ENCODE assay signal across 7 mouse cellular contexts in the genomic region with DNA sequence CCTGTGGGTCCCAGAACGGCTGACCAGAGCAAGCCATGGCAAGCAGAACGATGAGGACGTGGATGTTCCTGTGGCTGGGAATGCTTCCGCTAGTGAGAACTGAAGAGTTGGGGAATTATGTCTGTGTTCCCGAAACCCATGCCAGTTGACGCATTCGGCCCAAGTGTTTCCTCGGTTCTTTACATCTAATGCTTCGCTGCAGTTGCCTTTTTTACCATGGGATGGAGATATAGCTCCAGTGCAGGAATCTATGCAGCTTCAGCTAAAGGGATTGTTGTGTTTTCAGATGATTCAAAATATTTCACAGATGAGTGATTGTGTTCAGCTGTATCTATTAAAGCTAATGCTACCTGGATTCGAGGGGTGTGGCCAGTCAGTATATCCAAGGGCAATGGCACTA. TPM values are rescaled to one million over a fixed set of nuclear protein-coding genes. Genes with fewer than 3 reads are reported as not detected.
DNase-seq lines count a peak whose midpoint lies in the region; ATAC-seq and TF ChIP-seq lines count a peak whose summit lies in the region.
"Not testable (repeated sequence)": the region's sequence is repeated elsewhere in the genome, so short reads cannot be mapped to it uniquely, and the experiment has no call there.

No protein-coding gene starts in this region.

- H3K9me3 ChIP-seq in forebrain, postnatal 0 days (ENCODE audit: low read length); kidney, postnatal 0 days (replicated peaks; ENCODE audit: low read length); lung, postnatal 0 days (ENCODE audit: low read length); stomach, postnatal 0 days (ENCODE audit: control insufficient read depth, low read length): not testable (repeated sequence)

- peak; percentile 21 for DNase-seq in NIH3T3 (ENCODE audit: low read depth)
- DNase-seq in forebrain, postnatal 0 days; kidney, postnatal 0 days (ENCODE audit: low spot score); left cerebral cortex, adult 2 months (ENCODE audit: extremely low spot score in 1 of 2, low spot score in 2 of 2); lung, postnatal 0 days (ENCODE audit: low spot score); stomach, postnatal 0 days (ENCODE audit: low spot score): not testable (repeated sequence)
- peak; percentile 47 to 54 for DNase-seq in right cerebral cortex, adult 2 months (ENCODE audit: low spot score in 2 of 2)

- not testable (repeated sequence) for H3K4me3 ChIP-seq in forebrain, postnatal 0 days (ENCODE audit: low read depth, low read length); kidney, postnatal 0 days (replicated peaks; ENCODE audit: low read depth, low read length); left cerebral cortex, adult 2 months; lung, postnatal 0 days (ENCODE audit: low read depth, low read length); stomach, postnatal 0 days (ENCODE audit: low read depth, low read length)

- not testable (repeated sequence) for H3K36me3 ChIP-seq in forebrain, postnatal 0 days (ENCODE audit: insufficient read depth); kidney, postnatal 0 days (ENCODE audit: insufficient read depth, low read length); lung, postnatal 0 days (ENCODE audit: insufficient read depth, low read length); stomach, postnatal 0 days (ENCODE audit: control insufficient read depth, insufficient read depth, low read length)

- not testable (repeated sequence) for TF ChIP-seq EP300 in lung, postnatal 0 days (IDR thresholded peaks at IDR 0.05); stomach, postnatal 0 days (optimal IDR thresholded peaks at IDR 0.05)

- not testable (repeated sequence) for H3K4me2 ChIP-seq in forebrain, postnatal 0 days (ENCODE audit: low read depth); kidney, postnatal 0 days (ENCODE audit: low read length); lung, postnatal 0 days (replicated peaks; ENCODE audit: low read depth, low read length); stomach, postnatal 0 days (replicated peaks; ENCODE audit: low read depth)

- not testable (repeated sequence) for H3K27me3 ChIP-seq in forebrain, postnatal 0 days (ENCODE audit: insufficient read depth, low read length); kidney, postnatal 0 days (ENCODE audit: insufficient read depth, low read length); lung, postnatal 0 days (replicated peaks; ENCODE audit: insufficient read depth, low read length); stomach, postnatal 0 days (ENCODE audit: control insufficient read depth, insufficient read depth, low read length)

- 92% methylated on average over 10 of the region's 10 CpGs for WGBS in forebrain, postnatal 0 days
- WGBS in kidney, postnatal 0 days: 92% methylated on average over 10 of the region's 10 CpGs
- WGBS in lung, postnatal 0 days: 93% methylated on average over 10 of the region's 10 CpGs
- 95% methylated on average over 10 of the region's 10 CpGs for WGBS in stomach, postnatal 0 days

- intact Hi-C loops in left cerebral cortex, adult 2 months (cut with DNase I): not testable (repeated sequence)

- not testable (repeated sequence) for H3K27ac ChIP-seq in forebrain, postnatal 0 days (ENCODE audit: low read depth, low read length); kidney, postnatal 0 days; left cerebral cortex, adult 2 months; lung, postnatal 0 days (ENCODE audit: low read length); stomach, postnatal 0 days (replicated peaks)

- ATAC-seq in forebrain, postnatal 0 days; kidney, postnatal 0 days (replicated peaks; ENCODE audit: low FRiP score, low read depth); lung, postnatal 0 days; stomach, postnatal 0 days (ENCODE audit: low FRiP score, low TSS enrichment): not testable (repeated sequence)

- H3K4me1 ChIP-seq in forebrain, postnatal 0 days (ENCODE audit: insufficient read depth); kidney, postnatal 0 days (replicated peaks; ENCODE audit: insufficient read depth, low read length); lung, postnatal 0 days (ENCODE audit: insufficient read depth, low read depth, low read length); stomach, postnatal 0 days (replicated peaks; ENCODE audit: control insufficient read depth, insufficient read depth): not testable (repeated sequence)

- TF ChIP-seq CTCF in forebrain, postnatal 0 days (IDR thresholded peaks at IDR 0.05; ENCODE audit: low read depth): peak; percentile 51
- TF ChIP-seq CTCF in kidney, postnatal 0 days (IDR thresholded peaks at IDR 0.05; ENCODE audit: low read depth): peak; percentile 31; the same call in 1 of the 2 replicates
- TF ChIP-seq CTCF in left cerebral cortex, adult 2 months (IDR thresholded peaks at IDR 0.05): peak; percentile 58
- TF ChIP-seq CTCF in lung, postnatal 0 days (IDR thresholded peaks at IDR 0.05): peak; percentile 51
- peak; percentile 55 for TF ChIP-seq CTCF in stomach, postnatal 0 days (IDR thresholded peaks at IDR 0.05; ENCODE audit: low read depth)

- not testable (repeated sequence) for H3K9ac ChIP-seq in forebrain, postnatal 0 days; kidney, postnatal 0 days (ENCODE audit: low read depth, low read length); lung, postnatal 0 days (replicated peaks; ENCODE audit: low read depth); stomach, postnatal 0 days (ENCODE audit: low read length)

RNA-seq across cellular contexts. Expression of a gene that starts 47.1 kb away (rescaled TPM):
- 13.2 and 14.2 TPM in 2 replicates for total RNA-seq in forebrain, postnatal 0 days (2014; rRNA removed)
- 1.5 and 3.5 TPM in 2 replicates for polyA plus RNA-seq in forebrain, postnatal 0 days (2015; fragmentation: Nextera tagmentation; extraction: Ambion mirVana)
- 3.6 and 3.8 TPM in 2 replicates for polyA plus RNA-seq in kidney, postnatal 0 days (2015; fragmentation: Nextera tagmentation; extraction: Ambion mirVana)
- 10 to 100 TPM; 63.2 to 64.6 TPM for total RNA-seq in left cerebral cortex, adult 2 months (2021)
- polyA plus RNA-seq in lung, postnatal 0 days (2015; fragmentation: Nextera tagmentation; extraction: Ambion mirVana): 7.1 and 7.8 TPM in 2 replicates
- 2.0 and 2.6 TPM in 2 replicates for polyA plus RNA-seq in stomach, postnatal 0 days (2015; fragmentation: Nextera tagmentation; extraction: Ambion mirVana)
